Comparison of ENCODE assay signal across 10 mouse cellular contexts in the genomic region with DNA sequence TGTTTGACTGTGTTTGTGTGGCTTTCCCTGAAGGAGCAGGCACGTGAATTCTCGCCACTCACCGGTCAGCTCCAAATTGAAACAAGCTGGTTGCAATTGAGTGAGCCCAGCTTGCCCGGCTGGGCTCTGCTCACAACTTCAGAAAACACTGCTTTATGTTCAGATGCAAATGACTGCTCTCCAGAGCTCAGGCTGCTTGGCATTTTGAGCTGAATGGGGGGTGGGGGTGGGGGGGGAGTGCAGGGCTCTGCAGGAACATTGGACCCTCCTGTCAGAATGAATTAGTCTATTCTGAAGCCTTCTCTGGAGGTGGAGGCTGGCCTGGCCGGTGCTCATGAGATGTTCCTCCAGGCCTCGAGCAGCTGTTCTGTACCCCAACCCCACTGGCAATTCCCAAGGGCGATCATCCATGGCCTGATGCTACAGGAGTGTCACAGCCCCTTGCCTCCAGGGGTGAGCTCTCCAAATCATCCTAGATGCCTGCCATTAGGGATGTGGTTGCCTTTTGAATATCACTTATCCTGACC.
DNase-seq lines count a peak whose midpoint lies in the region; ATAC-seq lines count a peak whose summit lies in the region.
"Had no signal": no experiment of that assay in that cellular context is flagged by ENCODE, and none has a peak within 500 bp of the region (broad histone marks: within the 10 kb centered on the region; RNA-seq: fewer than 3 reads in every experiment).

No protein-coding gene starts in this region.

- H3K4me3 ChIP-seq in kidney, embryonic 15.5 days (replicated peaks): no peak overlapping the region
- no peak overlapping the region for H3K4me3 ChIP-seq in forebrain, embryonic 15.5 days
- no peak overlapping the region for H3K4me3 ChIP-seq in limb, embryonic 11.5 days (ENCODE audit: low read depth, low read length)
- no peak overlapping the region for H3K4me3 ChIP-seq in neural tube, embryonic 15.5 days (replicated peaks)
- H3K4me3 ChIP-seq: heart, embryonic 13.5 days had no signal

- peak; percentile 65 for ATAC-seq in kidney, embryonic 15.5 days (replicated peaks; ENCODE audit: low FRiP score)
- peak; percentile 62 for ATAC-seq in forebrain, embryonic 15.5 days (replicated peaks)
- peak; percentile 55; the same call in 1 of the 2 replicates for ATAC-seq in limb, embryonic 11.5 days (ENCODE audit: insufficient number of reproducible peaks, low FRiP score, low TSS enrichment, low read depth)
- peak; percentile 50; the same call in 1 of the 2 replicates for ATAC-seq in neural tube, embryonic 15.5 days (ENCODE audit: low FRiP score)
- ATAC-seq: activated CD4-positive, CD25-positive, alpha-beta regulatory T cell, adult 4 months had no signal

- no peaks in the 10 kb centered on the region for H3K27me3 ChIP-seq in kidney, embryonic 15.5 days
- no peaks in the 10 kb centered on the region for H3K27me3 ChIP-seq in forebrain, embryonic 15.5 days
- H3K27me3 ChIP-seq in limb, embryonic 11.5 days (ENCODE audit: control insufficient read depth, insufficient read depth, low read length): no peaks in the 10 kb centered on the region
- no peaks in the 10 kb centered on the region for H3K27me3 ChIP-seq in neural tube, embryonic 15.5 days (replicated peaks)
- H3K27me3 ChIP-seq: heart, embryonic 13.5 days had no signal

- WGBS in kidney, embryonic 15.5 days: 34% methylated on average over 7 of the region's 7 CpGs
- WGBS in forebrain, embryonic 15.5 days: 14% methylated on average over 7 of the region's 7 CpGs
- WGBS in limb, embryonic 11.5 days: 18% methylated on average over 7 of the region's 7 CpGs
- WGBS in neural tube, embryonic 15.5 days: 19% methylated on average over 7 of the region's 7 CpGs

- no peaks in the 10 kb centered on the region for H3K36me3 ChIP-seq in kidney, embryonic 15.5 days
- no peaks in the 10 kb centered on the region for H3K36me3 ChIP-seq in forebrain, embryonic 15.5 days
- H3K36me3 ChIP-seq in limb, embryonic 11.5 days (ENCODE audit: control insufficient read depth, insufficient read depth, low read length): no peaks in the 10 kb centered on the region
- no peaks in the 10 kb centered on the region for H3K36me3 ChIP-seq in neural tube, embryonic 15.5 days
- H3K36me3 ChIP-seq: heart, embryonic 13.5 days had no signal

- H3K9ac ChIP-seq in kidney, embryonic 15.5 days: no peak overlapping the region
- H3K9ac ChIP-seq in forebrain, embryonic 15.5 days (replicated peaks): no peak overlapping the region
- no peak overlapping the region for H3K9ac ChIP-seq in limb, embryonic 11.5 days (ENCODE audit: low read length)
- H3K9ac ChIP-seq in neural tube, embryonic 15.5 days (replicated peaks): no peak overlapping the region
- H3K9ac ChIP-seq: heart, embryonic 13.5 days had no signal

- H3K4me1 ChIP-seq in kidney, embryonic 15.5 days: peaks cover 26% of the 10 kb centered on the region
- H3K4me1 ChIP-seq in forebrain, embryonic 15.5 days: peaks cover 46% of the 10 kb centered on the region
- peaks cover 44% of the 10 kb centered on the region for H3K4me1 ChIP-seq in limb, embryonic 11.5 days (ENCODE audit: control insufficient read depth, insufficient read depth, low read length)
- H3K4me1 ChIP-seq in neural tube, embryonic 15.5 days: peaks cover 35% of the 10 kb centered on the region

- no peaks in the 10 kb centered on the region for H3K9me3 ChIP-seq in kidney, embryonic 15.5 days (replicated peaks)
- H3K9me3 ChIP-seq in forebrain, embryonic 15.5 days: no peaks in the 10 kb centered on the region
- no peaks in the 10 kb centered on the region for H3K9me3 ChIP-seq in limb, embryonic 11.5 days (ENCODE audit: control insufficient read depth, low read length)
- H3K9me3 ChIP-seq in neural tube, embryonic 15.5 days (replicated peaks): no peaks in the 10 kb centered on the region
- H3K9me3 ChIP-seq: heart, embryonic 13.5 days had no signal

- H3K27ac ChIP-seq in kidney, embryonic 15.5 days: peak overlapping the region; percentile 68
- H3K27ac ChIP-seq in forebrain, embryonic 15.5 days (replicated peaks): peak overlapping the region; percentile 65
- peak overlapping the region; percentile 93 for H3K27ac ChIP-seq in limb, embryonic 11.5 days (replicated peaks; ENCODE audit: low read depth, low read length)
- H3K27ac ChIP-seq in neural tube, embryonic 15.5 days (replicated peaks): 0 out of 2 replicates have a peak overlapping the region, but pooled peaks have one; percentile 43
- H3K27ac ChIP-seq: heart, embryonic 13.5 days had no signal

- DNase-seq in kidney, adult 18-20 months: no peak
- DNase-seq in limb, embryonic 11.5 days (ENCODE audit: low spot score): peak; percentile 83
- no peak for DNase-seq in heart, postnatal 4 days
- DNase-seq in cerebellum, adult 18-20 months: no peak
- no peak for DNase-seq in frontal cortex, postnatal 36 days (ENCODE audit: low spot score in 2 of 2)

- 0 out of 2 replicates have a peak overlapping the region, but pooled peaks have one; percentile 12 for H3K4me2 ChIP-seq in kidney, embryonic 15.5 days
- H3K4me2 ChIP-seq in forebrain, embryonic 15.5 days (replicated peaks): 0 out of 2 replicates have a peak overlapping the region, but pooled peaks have one; percentile 6
- no peak overlapping the region for H3K4me2 ChIP-seq in limb, embryonic 11.5 days (ENCODE audit: low read depth, severe bottlenecking)
- no peak overlapping the region for H3K4me2 ChIP-seq in neural tube, embryonic 15.5 days
- H3K4me2 ChIP-seq: heart, embryonic 13.5 days had no signal

Comparison
In these comparisons a context has a peak if more than half of its experiments do, and no peak if none do; other contexts are left out.
1. H3K27ac ChIP-seq: peak in every context shown above with its lines; median percentile 93 in limb, embryonic 11.5 days; 68 in kidney, embryonic 15.5 days; 65 in forebrain, embryonic 15.5 days; 43 in neural tube, embryonic 15.5 days.
2. H3K4me2 ChIP-seq: peak in kidney, embryonic 15.5 days (single experiment) and forebrain, embryonic 15.5 days (single experiment); none in limb, embryonic 11.5 days (single experiment) and neural tube, embryonic 15.5 days (single experiment).
3. Peak in every context shown above with its lines, with median percentiles within 50 percentile points of each other: ATAC-seq.